Mouse (Mus musculus): ENCODE measurements around the gene Rps7. TPM values are rescaled to one million over a fixed set of nuclear protein-coding genes. Genes with fewer than 3 reads are reported as not detected.

Rps7 gene
- total and polyA plus RNA-seq, 3 experiments: 753 to 3,047 (median 2,570) TPM

GRCm38 (mm10) chr12:28587949-28588348 lies 47.8 kb downstream of the Rps7 start:
- H3K36me3 ChIP-seq (replicated peaks in 1 of 2; ENCODE audit: control insufficient read depth in 1 of 2, insufficient read depth in 1 of 2, low read length in 1 of 2): no peaks in the 10 kb centered on the region
- in situ Hi-C loops (cut with MboI; ENCODE audit: low pct_ligation_motif_present, low pct_unique_long_range_greater_than_20kb, low sequenced_read_pairs) (loop anchor here (25.0 kb wide), 1 partner anchor 524 kb away; no protein-coding TSS in a partner anchor), dilution Hi-C loops (cut with MboI; ENCODE audit: extremely low pct_ligation_motif_present, extremely low pct_unique_long_range_greater_than_20kb, low sequenced_read_pairs) (no loop called here)
- H3K79me2 ChIP-seq (replicated peaks; ENCODE audit: control insufficient read depth, extremely low read depth, insufficient read depth, poor library complexity, severe bottlenecking): no peaks in the 10 kb centered on the region
- H3K4me3 ChIP-seq (replicated peaks in 1 of 3; ENCODE audit: low read depth in 2 of 3, low read length in 2 of 3, poor library complexity in 1 of 3): no peak overlapping the region
- H3K27me3 ChIP-seq (replicated peaks): peaks cover 49% of the 10 kb centered on the region
- TF ChIP-seq ZKSCAN1 (IDR thresholded peaks at IDR 0.05; ENCODE audit: borderline replicate concordance, low read depth, low read length) (no peak), CTCF (conservative IDR thresholded peaks at IDR 0.05 in 1 of 2, IDR thresholded peaks at IDR 0.05 in 1 of 2; ENCODE audit: low read depth in 2 of 2, low read length in 2 of 2) (no peak), IRF4 (IDR thresholded peaks at IDR 0.05; ENCODE audit: low read depth, low read length) (no peak), TCF12 (IDR thresholded peaks at IDR 0.05; ENCODE audit: low read depth, low read length) (no peak), CHD2 (IDR thresholded peaks at IDR 0.05; ENCODE audit: low read length) (no peak), USF2 (conservative IDR thresholded peaks at IDR 0.05; ENCODE audit: low read depth, low read length) (no peak), UBTF (IDR thresholded peaks at IDR 0.05; ENCODE audit: low read depth, low read length) (no peak), EP300 (IDR thresholded peaks at IDR 0.05; ENCODE audit: low read length) (no peak), CHD1 (IDR thresholded peaks at IDR 0.05; ENCODE audit: low read depth, low read length) (no peak), HCFC1 (IDR thresholded peaks at IDR 0.05; ENCODE audit: low read depth, low read length) (no peak), NRF1 (IDR thresholded peaks at IDR 0.05; ENCODE audit: low read depth, low read length) (no peak), JUN (IDR thresholded peaks at IDR 0.05; ENCODE audit: insufficient read depth, low read depth, low read length) (no peak), E2F4 (IDR thresholded peaks at IDR 0.05; ENCODE audit: insufficient replicate concordance, low read depth, low read length) (no peak), TBP (conservative IDR thresholded peaks at IDR 0.05; ENCODE audit: low read depth, low read length) (no peak)
- H3K4me1 ChIP-seq (ENCODE audit: control insufficient read depth in 1 of 2, insufficient read depth in 2 of 2): no peaks in the 10 kb centered on the region; a peak in 2 of 4 replicates
- no peak overlapping the region for H3K4me2 ChIP-seq (ENCODE audit: insufficient read depth, low read depth, poor library complexity, severe bottlenecking)
- no peak overlapping the region for H3K9ac ChIP-seq (ENCODE audit: insufficient read depth, low read depth)
- H3K9me3 ChIP-seq (replicated peaks; ENCODE audit: low read length): no peaks in the 10 kb centered on the region
- no peak overlapping the region for H3K27ac ChIP-seq (ENCODE audit: insufficient read depth, low read depth)
- DNase-seq (ENCODE audit: extremely low read depth): no peak

DNA sequence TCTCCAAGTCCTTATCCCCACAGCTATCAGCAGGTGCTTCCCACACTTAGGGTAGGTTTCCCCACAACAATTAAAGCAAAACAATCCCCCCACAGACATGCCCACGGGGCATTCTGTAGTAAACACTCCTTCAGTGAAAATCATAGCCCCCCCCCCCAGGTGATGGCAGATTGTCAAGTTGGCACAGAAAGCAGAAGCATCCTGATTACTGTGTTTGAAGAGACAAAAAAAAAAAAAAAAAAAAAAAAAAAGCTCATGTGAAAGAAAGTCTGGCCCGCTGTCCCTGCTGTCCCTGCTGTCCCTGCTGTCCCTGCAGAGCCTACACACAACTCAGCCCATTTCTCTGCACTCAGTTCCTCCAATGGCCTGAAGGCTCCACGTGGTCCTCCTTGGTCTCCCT lies 51.7 kb downstream of the Rps7 start:
- DNase-seq (ENCODE audit: extremely low read depth): no peak
- no peaks in the 10 kb centered on the region; a peak in 1 of 4 replicates for H3K4me1 ChIP-seq (ENCODE audit: control insufficient read depth in 1 of 2, insufficient read depth in 2 of 2)
- no peak overlapping the region for H3K27ac ChIP-seq (ENCODE audit: insufficient read depth, low read depth)
- no peaks in the 10 kb centered on the region for H3K79me2 ChIP-seq (replicated peaks; ENCODE audit: control insufficient read depth, extremely low read depth, insufficient read depth, poor library complexity, severe bottlenecking)
- H3K4me3 ChIP-seq (replicated peaks in 1 of 3; ENCODE audit: low read depth in 2 of 3, low read length in 2 of 3, poor library complexity in 1 of 3): no peak overlapping the region
- peaks cover 33% of the 10 kb centered on the region for H3K27me3 ChIP-seq (replicated peaks)
- H3K9ac ChIP-seq (ENCODE audit: insufficient read depth, low read depth): no peak overlapping the region
- no peak for TF ChIP-seq KAT2A (IDR thresholded peaks at IDR 0.05; ENCODE audit: insufficient replicate concordance, low read length)
- no peak for TF ChIP-seq POLR2AphosphoS2 (IDR thresholded peaks at IDR 0.05; ENCODE audit: low read depth, low read length)
- no peak for TF ChIP-seq JUN (IDR thresholded peaks at IDR 0.05; ENCODE audit: insufficient read depth, low read depth, low read length)
- no peak for TF ChIP-seq SIN3A (IDR thresholded peaks at IDR 0.05; ENCODE audit: low read length)
- no peak for TF ChIP-seq ZC3H11A (IDR thresholded peaks at IDR 0.05; ENCODE audit: low read depth, low read length)
- no peak for TF ChIP-seq JUND (conservative IDR thresholded peaks at IDR 0.05; ENCODE audit: low read depth, low read length)
- TF ChIP-seq ETS1 (conservative IDR thresholded peaks at IDR 0.05; ENCODE audit: low read depth, low read length): no peak
- no peak for TF ChIP-seq PAX5 (IDR thresholded peaks at IDR 0.05; ENCODE audit: low read length)
- TF ChIP-seq RAD21 (IDR thresholded peaks at IDR 0.05; ENCODE audit: low read depth, low read length): no peak
- no peak for TF ChIP-seq TBP (conservative IDR thresholded peaks at IDR 0.05; ENCODE audit: low read depth, low read length)
- no peak for TF ChIP-seq MYC (IDR thresholded peaks at IDR 0.05; ENCODE audit: low read depth, low read length)
- no peak for TF ChIP-seq MXI1 (IDR thresholded peaks at IDR 0.05; ENCODE audit: low read depth, low read length)
- TF ChIP-seq CHD2 (IDR thresholded peaks at IDR 0.05; ENCODE audit: low read length): no peak
- dilution Hi-C loops (cut with MboI; ENCODE audit: extremely low pct_ligation_motif_present, extremely low pct_unique_long_range_greater_than_20kb, low sequenced_read_pairs) (no loop called here), in situ Hi-C loops (cut with MboI; ENCODE audit: low pct_ligation_motif_present, low pct_unique_long_range_greater_than_20kb, low sequenced_read_pairs) (loop anchor here (25.0 kb wide), 1 partner anchor 528 kb away; no protein-coding TSS in a partner anchor)
- H3K36me3 ChIP-seq (replicated peaks in 1 of 2; ENCODE audit: control insufficient read depth in 1 of 2, insufficient read depth in 1 of 2, low read length in 1 of 2): no peaks in the 10 kb centered on the region
- no peaks in the 10 kb centered on the region for H3K9me3 ChIP-seq (replicated peaks; ENCODE audit: low read length)
- H3K4me2 ChIP-seq (ENCODE audit: insufficient read depth, low read depth, poor library complexity, severe bottlenecking): no peak overlapping the region

All from CH12.LX (cell line).